Mouse (Mus musculus): Measurements from ENCODE around the gene Sct. TPM values are rescaled to one million over a fixed set of nuclear protein-coding genes. Genes with fewer than 3 reads are reported as not detected.
"Not testable (repeated sequence)": the region's sequence is repeated elsewhere in the genome, so short reads cannot be mapped to it uniquely, and the experiment has no call there.

Gene Sct
- total RNA-seq, 2 experiments from 2014 or later = 3.4 to 3.5 TPM

- DNase-seq (ENCODE audit: low spot score in 2 of 2) = no peak
Measured at GRCm38 (mm10) chr7:141291921-141292582, 13.1 kb upstream of the Sct start, which contains the start of gene Drd4. TSS of gene Drd4 (plus strand) at chr7:141292006.

GRCm38 (mm10) chr7:141288042-141288441 is 9.1 kb upstream of the Sct start:
- no peak for DNase-seq (ENCODE audit: low spot score in 2 of 2)

GRCm38 (mm10) chr7:141282756-141283155 is 3.8 kb upstream of the Sct start:
- no peak for DNase-seq (ENCODE audit: low spot score in 2 of 2)

GRCm38 (mm10) chr7:141281442-141281841 is 2.5 kb upstream of the Sct start:
- no peak for DNase-seq (ENCODE audit: low spot score in 2 of 2)

- no peak for DNase-seq (ENCODE audit: low spot score in 2 of 2)
Measured at GRCm38 (mm10) chr7:141277701-141278678, 943 bp downstream of the Sct start.

GRCm38 (mm10) chr7:141276546-141276945 is 2.4 kb downstream of the Sct start, which contains the start of gene Cdhr5:
TSS of gene Cdhr5 (minus strand) at chr7:141276786.
- DNase-seq (ENCODE audit: low spot score in 2 of 2) = no peak

GRCm38 (mm10) chr7:141275356-141275755 is 3.6 kb downstream of the Sct start:
- no peak for DNase-seq (ENCODE audit: low spot score in 2 of 2)

GRCm38 (mm10) chr7:141270631-141271030 is 8.3 kb downstream of the Sct start:
- DNase-seq (ENCODE audit: low spot score in 2 of 2) = no peak

GRCm38 (mm10) chr7:141269273-141269545 is 9.7 kb downstream of the Sct start:
- no peak for DNase-seq (ENCODE audit: low spot score in 2 of 2)

- DNase-seq (ENCODE audit: low spot score in 2 of 2) = no peak
Measured at GRCm38 (mm10) chr7:141268466-141269272, 10.3 kb downstream of the Sct start.

GRCm38 (mm10) chr7:141265739-141266561 is 13.0 kb downstream of the Sct start, which contains the start of gene Irf7:
TSS of gene Irf7 (minus strand) at chr7:141266481.
- DNase-seq (ENCODE audit: low spot score in 2 of 2) = no peak

- no peak for DNase-seq (ENCODE audit: low spot score in 2 of 2)
Measured at GRCm38 (mm10) chr7:141265411-141265738, 13.6 kb downstream of the Sct start.

- DNase-seq (ENCODE audit: low spot score in 2 of 2) = no peak
Measured at GRCm38 (mm10) chr7:141264761-141265410, 14.0 kb downstream of the Sct start.

- DNase-seq (ENCODE audit: low spot score in 2 of 2) = no peak
Measured at GRCm38 (mm10) chr7:141264041-141264700, 14.8 kb downstream of the Sct start.

GRCm38 (mm10) chr7:141263640-141264039 is 15.3 kb downstream of the Sct start:
- DNase-seq (ENCODE audit: low spot score in 2 of 2) = no peak

GRCm38 (mm10) chr7:141261480-141261879 is 17.5 kb downstream of the Sct start:
- DNase-seq (ENCODE audit: low spot score in 2 of 2) = no peak

GRCm38 (mm10) chr7:141256159-141256558 is 22.8 kb downstream of the Sct start:
- DNase-seq (ENCODE audit: low spot score in 2 of 2) = no peak

GRCm38 (mm10) chr7:141250486-141250885 is 28.4 kb downstream of the Sct start:
- DNase-seq (ENCODE audit: low spot score in 2 of 2) = not testable (repeated sequence)

- DNase-seq (ENCODE audit: low spot score in 2 of 2) = no peak
Measured at GRCm38 (mm10) chr7:141231551-141231950, 47.4 kb downstream of the Sct start.

GRCm38 (mm10) chr7:141231111-141231510 is 47.8 kb downstream of the Sct start:
- no peak for DNase-seq (ENCODE audit: low spot score in 2 of 2)
